Mouse (Mus musculus): ENCODE measurements around the gene AI467606. TPM values are rescaled to one million over a fixed set of nuclear protein-coding genes. Genes with fewer than 3 reads are reported as not detected.

Gene AI467606
- total and polyA plus RNA-seq, 2 experiments, result 0.28 to 1.2 TPM

GRCm38 (mm10) chr7:127088901-127089845, 2.0 kb upstream of the AI467606 start:
- DNase-seq (ENCODE audit: extremely low read depth, low read depth, low spot score), result no peak
- Histone ChIP-seq H3K27me3 (ENCODE audit: control insufficient read depth, insufficient read depth, low read length) (no peaks in the 10 kb centered on the region), H3K27ac (replicated peaks; ENCODE audit: insufficient read depth, low read depth, low read length) (no peak overlapping the region), H3K4me3 (ENCODE audit: insufficient read depth, low read depth, low read length) (peak overlapping the region; percentile 14; the same call in 1 of the 2 replicates), H3K4me1 (ENCODE audit: control insufficient read depth, insufficient read depth, low read length) (peaks cover 2% of the 10 kb centered on the region; the same call in 1 of the 2 replicates), H3K36me3 (ENCODE audit: control insufficient read depth, insufficient read depth, low read length) (no peaks in the 10 kb centered on the region), H3K9ac (ENCODE audit: low read depth, low read length) (no peak overlapping the region), H3K79me2 (ENCODE audit: control insufficient read depth, insufficient read depth, low read length) (no peaks in the 10 kb centered on the region)
- TF ChIP-seq CTCF (IDR thresholded peaks at IDR 0.05; ENCODE audit: low read depth, low read length), result no peak
- TF ChIP-seq POLR2A (IDR thresholded peaks at IDR 0.05; ENCODE audit: extremely low read depth, insufficient read depth, low read length), result no peak
- WGBS, result 29% methylated on average over 27 of the region's 27 CpGs

- H3K4me3 ChIP-seq (ENCODE audit: insufficient read depth, low read depth, low read length), result no peak overlapping the region
- H3K27ac ChIP-seq (replicated peaks; ENCODE audit: insufficient read depth, low read depth, low read length), result no peak overlapping the region
- H3K4me1 ChIP-seq (ENCODE audit: control insufficient read depth, insufficient read depth, low read length), result peaks cover 2% of the 10 kb centered on the region; the same call in 1 of the 2 replicates
- no peaks in the 10 kb centered on the region for H3K36me3 ChIP-seq (ENCODE audit: control insufficient read depth, insufficient read depth, low read length)
- no peaks in the 10 kb centered on the region for H3K27me3 ChIP-seq (ENCODE audit: control insufficient read depth, insufficient read depth, low read length)
- H3K79me2 ChIP-seq (ENCODE audit: control insufficient read depth, insufficient read depth, low read length), result no peaks in the 10 kb centered on the region
- WGBS, result 90% methylated on average over 20 of the region's 20 CpGs
- no peak overlapping the region for H3K9ac ChIP-seq (ENCODE audit: low read depth, low read length)
- TF ChIP-seq CTCF (IDR thresholded peaks at IDR 0.05; ENCODE audit: low read depth, low read length) (no peak), POLR2A (IDR thresholded peaks at IDR 0.05; ENCODE audit: extremely low read depth, insufficient read depth, low read length) (no peak)
- DNase-seq (ENCODE audit: extremely low read depth, low read depth, low spot score), result no peak
Observed at GRCm38 (mm10) chr7:127090154-127091113, 725 bp upstream of the AI467606 start.

GRCm38 (mm10) chr7:127093914-127094313, 2.8 kb downstream of the AI467606 start:
- no peaks in the 10 kb centered on the region for H3K27me3 ChIP-seq (ENCODE audit: control insufficient read depth, insufficient read depth, low read length)
- H3K27ac ChIP-seq (replicated peaks; ENCODE audit: insufficient read depth, low read depth, low read length), result no peak overlapping the region
- H3K36me3 ChIP-seq (ENCODE audit: control insufficient read depth, insufficient read depth, low read length), result no peaks in the 10 kb centered on the region
- WGBS, result 69% methylated on average over 3 of the region's 3 CpGs
- no peak overlapping the region for H3K4me3 ChIP-seq (ENCODE audit: insufficient read depth, low read depth, low read length)
- no peaks in the 10 kb centered on the region for H3K79me2 ChIP-seq (ENCODE audit: control insufficient read depth, insufficient read depth, low read length)
- peaks cover 2% of the 10 kb centered on the region; the same call in 1 of the 2 replicates for H3K4me1 ChIP-seq (ENCODE audit: control insufficient read depth, insufficient read depth, low read length)
- H3K9ac ChIP-seq (ENCODE audit: low read depth, low read length), result no peak overlapping the region
- TF ChIP-seq POLR2A (IDR thresholded peaks at IDR 0.05; ENCODE audit: extremely low read depth, insufficient read depth, low read length) (no peak), CTCF (IDR thresholded peaks at IDR 0.05; ENCODE audit: low read depth, low read length) (no peak)
- no peak for DNase-seq (ENCODE audit: extremely low read depth, low read depth, low spot score)

GRCm38 (mm10) chr7:127096456-127096855, 5.3 kb downstream of the AI467606 start:
- TF ChIP-seq CTCF (IDR thresholded peaks at IDR 0.05; ENCODE audit: low read depth, low read length), result no peak
- no peak for TF ChIP-seq POLR2A (IDR thresholded peaks at IDR 0.05; ENCODE audit: extremely low read depth, insufficient read depth, low read length)
- Histone ChIP-seq H3K79me2 (ENCODE audit: control insufficient read depth, insufficient read depth, low read length) (no peaks in the 10 kb centered on the region), H3K4me3 (ENCODE audit: insufficient read depth, low read depth, low read length) (no peak overlapping the region), H3K27ac (replicated peaks; ENCODE audit: insufficient read depth, low read depth, low read length) (no peak overlapping the region), H3K27me3 (ENCODE audit: control insufficient read depth, insufficient read depth, low read length) (no peaks in the 10 kb centered on the region), H3K4me1 (ENCODE audit: control insufficient read depth, insufficient read depth, low read length) (no peaks in the 10 kb centered on the region), H3K9ac (ENCODE audit: low read depth, low read length) (no peak overlapping the region), H3K36me3 (ENCODE audit: control insufficient read depth, insufficient read depth, low read length) (no peaks in the 10 kb centered on the region)
- no peak for DNase-seq (ENCODE audit: extremely low read depth, low read depth, low spot score)
- WGBS, result 84% methylated on average over 7 of the region's 7 CpGs

- no peaks in the 10 kb centered on the region for H3K4me1 ChIP-seq (ENCODE audit: control insufficient read depth, insufficient read depth, low read length)
- H3K36me3 ChIP-seq (ENCODE audit: control insufficient read depth, insufficient read depth, low read length), result no peaks in the 10 kb centered on the region
- no peak overlapping the region for H3K27ac ChIP-seq (replicated peaks; ENCODE audit: insufficient read depth, low read depth, low read length)
- no peak for TF ChIP-seq CTCF (IDR thresholded peaks at IDR 0.05; ENCODE audit: low read depth, low read length)
- no peak for TF ChIP-seq POLR2A (IDR thresholded peaks at IDR 0.05; ENCODE audit: extremely low read depth, insufficient read depth, low read length)
- no peaks in the 10 kb centered on the region for H3K79me2 ChIP-seq (ENCODE audit: control insufficient read depth, insufficient read depth, low read length)
- no peak overlapping the region for H3K9ac ChIP-seq (ENCODE audit: low read depth, low read length)
- no peaks in the 10 kb centered on the region for H3K27me3 ChIP-seq (ENCODE audit: control insufficient read depth, insufficient read depth, low read length)
- 89% methylated on average over 5 of the region's 5 CpGs for WGBS
- no peak overlapping the region for H3K4me3 ChIP-seq (ENCODE audit: insufficient read depth, low read depth, low read length)
- DNase-seq (ENCODE audit: extremely low read depth, low read depth, low spot score), result no peak
Observed at GRCm38 (mm10) chr7:127098521-127098920, 7.4 kb downstream of the AI467606 start.

Data from liver, adult 2 months (tissue).